ENCODE assay signal across 32 mouse cellular contexts in genomic region chr10:27500863-27501262, GRCm38 (mm10).
DNase-seq lines count a peak whose midpoint lies in the region; ATAC-seq lines count a peak whose summit lies in the region.
"Had no signal": no experiment of that assay in that cellular context is flagged by ENCODE, and none has a peak within 500 bp of the region (broad histone marks: within the 10 kb centered on the region; RNA-seq: fewer than 3 reads in every experiment).

No protein-coding gene starts in this region.

- DNase-seq in embryonic facial prominence, embryonic 14.5 days (ENCODE audit: low spot score), result peak; percentile 24
- no peak for DNase-seq in embryonic facial prominence, embryonic 10.5 days (ENCODE audit: low spot score)
- DNase-seq in layer of hippocampus, adult 9-11 months, result peak; percentile 36
- DNase-seq in layer of hippocampus, adult 9-10 months (ENCODE audit: low spot score), result no peak
- DNase-seq in neural tube, embryonic 10.5 days (ENCODE audit: extremely low spot score, low spot score), result no peak
- DNase-seq in frontal cortex, adult 2 months (ENCODE audit: extremely low spot score in 1 of 2, low spot score in 1 of 2), result no peak
- DNase-seq: adrenal gland, postnatal 36 days; cerebellum, adult 2 months; cerebellum, postnatal 36 days; forebrain, postnatal 0 days; gastrocnemius, postnatal 25 days; heart, adult 18-20 months; heart, postnatal 36 days; kidney, adult 18-20 months; kidney, postnatal 25 days; liver; lung, adult 2 months; lung, postnatal 10 days; thymus, adult 2 months; thymus, postnatal 36 days had no signal

- H3K4me2 ChIP-seq in embryonic facial prominence, embryonic 14.5 days (ENCODE audit: low read depth, low read length), result no peak overlapping the region
- H3K4me2 ChIP-seq in neural tube, embryonic 14.5 days (ENCODE audit: low read depth, low read length), result no peak overlapping the region
- H3K4me2 ChIP-seq: embryonic facial prominence, embryonic 15.5 days; forebrain, embryonic 12.5 days; heart, embryonic 11.5 days; hindbrain, embryonic 14.5 days; kidney, embryonic 15.5 days; midbrain, embryonic 13.5 days; neural tube, embryonic 12.5 days had no signal

- no peak overlapping the region for H3K27ac ChIP-seq in embryonic facial prominence, embryonic 14.5 days (replicated peaks; ENCODE audit: low read depth, low read length)
- H3K27ac ChIP-seq in embryonic facial prominence, embryonic 10.5 days (replicated peaks), result no peak overlapping the region
- no peak overlapping the region for H3K27ac ChIP-seq in neural tube, embryonic 14.5 days (ENCODE audit: low read depth, low read length)
- H3K27ac ChIP-seq: embryonic facial prominence, embryonic 15.5 days; forebrain, embryonic 12.5 days; hindbrain, embryonic 14.5 days; kidney, embryonic 15.5 days; left cerebral cortex, adult 2 months; liver, embryonic 14.5 days; macrophage; midbrain, embryonic 13.5 days; neural tube, embryonic 12.5 days had no signal

- H3K27me3 ChIP-seq in embryonic facial prominence, embryonic 14.5 days (replicated peaks; ENCODE audit: control insufficient read depth, insufficient read depth, low read length), result no peaks in the 10 kb centered on the region
- H3K27me3 ChIP-seq in embryonic facial prominence, embryonic 10.5 days (replicated peaks; ENCODE audit: low read depth, poor library complexity, severe bottlenecking), result no peaks in the 10 kb centered on the region
- no peaks in the 10 kb centered on the region for H3K27me3 ChIP-seq in neural tube, embryonic 14.5 days (ENCODE audit: control insufficient read depth, insufficient read depth, low read length)
- H3K27me3 ChIP-seq: embryonic facial prominence, embryonic 15.5 days; forebrain, embryonic 12.5 days; kidney, embryonic 15.5 days; midbrain, embryonic 13.5 days; neural tube, embryonic 12.5 days had no signal

- no peaks in the 10 kb centered on the region for H3K9me3 ChIP-seq in embryonic facial prominence, embryonic 14.5 days (ENCODE audit: control insufficient read depth, low read length)
- H3K9me3 ChIP-seq in embryonic facial prominence, embryonic 10.5 days, result no peaks in the 10 kb centered on the region
- H3K9me3 ChIP-seq in neural tube, embryonic 14.5 days (ENCODE audit: control insufficient read depth, low read length), result no peaks in the 10 kb centered on the region
- H3K9me3 ChIP-seq: embryonic facial prominence, embryonic 15.5 days; forebrain, embryonic 12.5 days; kidney, embryonic 15.5 days; midbrain, embryonic 13.5 days; neural tube, embryonic 12.5 days had no signal

- no peak overlapping the region for H3K9ac ChIP-seq in embryonic facial prominence, embryonic 14.5 days (ENCODE audit: low read depth, low read length)
- H3K9ac ChIP-seq in neural tube, embryonic 14.5 days (replicated peaks; ENCODE audit: low read depth, low read length), result no peak overlapping the region
- H3K9ac ChIP-seq: embryonic facial prominence, embryonic 15.5 days; forebrain, embryonic 12.5 days; forebrain, postnatal 0 days; hindbrain, embryonic 14.5 days; kidney, embryonic 15.5 days; liver, embryonic 14.5 days; midbrain, embryonic 13.5 days; neural tube, embryonic 12.5 days had no signal

- H3K4me1 ChIP-seq in embryonic facial prominence, embryonic 14.5 days (ENCODE audit: control insufficient read depth, insufficient read depth, low read length), result no peaks in the 10 kb centered on the region
- H3K4me1 ChIP-seq in embryonic facial prominence, embryonic 10.5 days, result peaks cover 4% of the 10 kb centered on the region
- H3K4me1 ChIP-seq in neural tube, embryonic 14.5 days (ENCODE audit: control insufficient read depth, insufficient read depth, low read length), result no peaks in the 10 kb centered on the region
- H3K4me1 ChIP-seq: embryonic facial prominence, embryonic 15.5 days; forebrain, embryonic 12.5 days; kidney, embryonic 15.5 days; midbrain, embryonic 13.5 days; neural tube, embryonic 12.5 days had no signal

- no peaks in the 10 kb centered on the region for H3K36me3 ChIP-seq in embryonic facial prominence, embryonic 14.5 days (ENCODE audit: control insufficient read depth, insufficient read depth, low read length)
- no peaks in the 10 kb centered on the region for H3K36me3 ChIP-seq in embryonic facial prominence, embryonic 10.5 days (replicated peaks)
- H3K36me3 ChIP-seq in neural tube, embryonic 14.5 days (ENCODE audit: control insufficient read depth, insufficient read depth, low read length), result no peaks in the 10 kb centered on the region
- H3K36me3 ChIP-seq: embryonic facial prominence, embryonic 15.5 days; forebrain, embryonic 12.5 days; kidney, embryonic 15.5 days; midbrain, embryonic 13.5 days; neural tube, embryonic 12.5 days had no signal

- ATAC-seq in embryonic facial prominence, embryonic 14.5 days (ENCODE audit: low read depth), result no peak
- ATAC-seq in neural tube, embryonic 14.5 days (ENCODE audit: low read depth), result 0 out of 2 replicates have a peak, but pooled peaks have one; percentile 38
- ATAC-seq: CD4-positive, CD25-positive, alpha-beta regulatory T cell, adult 4 months; forebrain, postnatal 0 days; midbrain, embryonic 13.5 days had no signal

- H3K4me3 ChIP-seq in embryonic facial prominence, embryonic 14.5 days (ENCODE audit: low read depth, low read length), result no peak overlapping the region
- no peak overlapping the region for H3K4me3 ChIP-seq in embryonic facial prominence, embryonic 10.5 days
- no peak overlapping the region for H3K4me3 ChIP-seq in neural tube, embryonic 14.5 days (ENCODE audit: low read depth, low read length)
- H3K4me3 ChIP-seq: embryonic facial prominence, embryonic 15.5 days; forebrain, embryonic 12.5 days; kidney, embryonic 15.5 days; left cerebral cortex, adult 2 months; midbrain, embryonic 13.5 days; neural tube, embryonic 12.5 days had no signal

- WGBS in embryonic facial prominence, embryonic 14.5 days, result 57% methylated on average over 3 of the region's 3 CpGs
- 85% methylated on average over 3 of the region's 3 CpGs for WGBS in embryonic facial prominence, embryonic 10.5 days
- 52% methylated on average over 3 of the region's 3 CpGs for WGBS in neural tube, embryonic 14.5 days

Comparison
In these comparisons a context has a peak if more than half of its experiments do, and no peak if none do; other contexts are left out.
1. DNase-seq: peak in embryonic facial prominence, embryonic 14.5 days (single experiment) and layer of hippocampus, adult 9-11 months (single experiment); none in embryonic facial prominence, embryonic 10.5 days (single experiment), layer of hippocampus, adult 9-10 months (single experiment), neural tube, embryonic 10.5 days (single experiment) and frontal cortex, adult 2 months (0 of 2).